Mouse (Mus musculus) limb, embryonic 11.5 days (tissue): Measurements from ENCODE around the gene Slc35a2. TPM values are rescaled to one million over a fixed set of nuclear protein-coding genes. Genes with fewer than 3 reads are reported as not detected.

Source experiments
- polyA plus RNA-seq: library from polyadenylated mRNA; unstranded; fragments of >200 nt; fragmentation: Nextera tagmentation; extraction: Ambion mirVana; gene quantifications from 2 replicates; pipeline ENCODE4 v1.2.1, GENCODE M21; 2014

Slc35a2 gene
- polyA plus RNA-seq, 1 experiment from 2014 or later: 11.4 TPM

Other genes with a start within 250 kb of the Slc35a2 start
- gene Syp, start 245.6 kb upstream of the Slc35a2 start, polyA plus RNA-seq: 0.56 and 0.61 TPM in 2 replicates
- gene Prickle3, start 226.8 kb upstream of the Slc35a2 start, polyA plus RNA-seq: 5.6 and 6.7 TPM in 2 replicates
- gene Plp2, start 212.6 kb upstream of the Slc35a2 start, polyA plus RNA-seq: 78.1 and 81.0 TPM in 2 replicates
- 0.21 TPM in 1 of 2 replicates, not detected in the other for gene Magix, start 202.8 kb upstream of the Slc35a2 start, polyA plus RNA-seq
- gene Gpkow, start 186.9 kb upstream of the Slc35a2 start, polyA plus RNA-seq: 40.9 and 43.4 TPM in 2 replicates
- 16.7 and 20.6 TPM in 2 replicates for gene Wdr45, start 169.7 kb upstream of the Slc35a2 start, polyA plus RNA-seq
- gene Gm45208, start 161.8 kb upstream of the Slc35a2 start, polyA plus RNA-seq: not detected in 2 replicates
- gene Praf2, start 155.6 kb upstream of the Slc35a2 start, polyA plus RNA-seq: 85.7 and 99.5 TPM in 2 replicates
- 21.4 and 22.8 TPM in 2 replicates for gene Ccdc120, start 133.1 kb upstream of the Slc35a2 start, polyA plus RNA-seq
- 17.7 and 20.6 TPM in 2 replicates for gene Tfe3, start 121.5 kb upstream of the Slc35a2 start, polyA plus RNA-seq
- 34.4 and 41.7 TPM in 2 replicates for gene Gripap1, start 94.3 kb upstream of the Slc35a2 start, polyA plus RNA-seq
- gene Kcnd1, start 61.7 kb upstream of the Slc35a2 start, polyA plus RNA-seq: 0.97 and 1.5 TPM in 2 replicates
- 34.5 and 34.7 TPM in 2 replicates for gene Otud5, start 42.7 kb upstream of the Slc35a2 start, polyA plus RNA-seq
- gene Pim2, start 5.8 kb upstream of the Slc35a2 start, polyA plus RNA-seq: 5.2 and 5.4 TPM in 2 replicates
- 137 and 151 TPM in 2 replicates for gene Pqbp1, start 15.2 kb downstream of the Slc35a2 start, polyA plus RNA-seq
- 185 and 195 TPM in 2 replicates for gene Timm17b, start 15.3 kb downstream of the Slc35a2 start, polyA plus RNA-seq
- gene Gm10491, start 23.8 kb downstream of the Slc35a2 start, polyA plus RNA-seq: not detected in 2 replicates
- gene Gm10490, start 25.5 kb downstream of the Slc35a2 start, polyA plus RNA-seq: not detected in 2 replicates
- gene Pcsk1n, start 35.8 kb downstream of the Slc35a2 start, polyA plus RNA-seq: 0.20 and 0.25 TPM in 2 replicates
- gene Eras, start 44.6 kb downstream of the Slc35a2 start, polyA plus RNA-seq: not detected in 2 replicates
- gene Hdac6, start 63.9 kb downstream of the Slc35a2 start, polyA plus RNA-seq: 42.7 and 43.6 TPM in 2 replicates
- gene Gata1, start 94.0 kb downstream of the Slc35a2 start, polyA plus RNA-seq: 2.7 and 3.4 TPM in 2 replicates
- not detected in 2 replicates for gene Glod5, start 134.5 kb downstream of the Slc35a2 start, polyA plus RNA-seq
- gene Suv39h1, start 190.7 kb downstream of the Slc35a2 start, polyA plus RNA-seq: 95.7 and 102 TPM in 2 replicates
- 0.27 and 0.44 TPM in 2 replicates for gene Was, start 206.5 kb downstream of the Slc35a2 start, polyA plus RNA-seq
- 12.4 and 15.6 TPM in 2 replicates for gene Wdr13, start 248.9 kb downstream of the Slc35a2 start, polyA plus RNA-seq